Comparison of ENCODE assay signal across 16 mouse cellular contexts in the genomic region with DNA sequence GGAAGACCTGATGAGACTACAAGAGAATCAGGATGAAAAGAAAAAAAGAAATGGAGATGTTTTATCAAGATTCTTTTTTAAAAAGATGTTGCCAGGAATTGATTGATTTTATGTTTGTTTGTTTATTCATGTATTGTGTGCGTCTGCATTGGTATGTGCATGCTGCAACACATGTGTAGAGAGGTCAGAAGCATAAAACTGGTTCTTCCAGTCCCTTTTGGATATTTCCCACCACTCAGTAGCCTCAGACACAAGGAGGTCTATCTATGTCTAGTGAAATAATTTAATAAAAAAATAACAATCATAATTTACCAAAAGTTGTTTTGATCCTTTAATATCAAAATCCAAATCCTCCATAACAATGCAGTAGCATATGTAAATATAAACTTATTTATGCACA.
"Had no signal": no experiment of that assay in that cellular context is flagged by ENCODE, and none has a peak within 500 bp of the region (broad histone marks: within the 10 kb centered on the region; RNA-seq: fewer than 3 reads in every experiment).

No protein-coding gene starts in this region.

- H3K9ac ChIP-seq: neural tube, embryonic 13.5 days; neural tube, embryonic 15.5 days; stomach, embryonic 15.5 days had no signal

- DNase-seq: retina, postnatal 1 day; right cerebral cortex, adult 18-20 months; right cerebral cortex, postnatal 14 days; right cerebral cortex, postnatal 25 days; right cerebral cortex, postnatal 4 days; spleen, adult 18-20 months; thymus, adult 18-20 months; thymus, adult 2 months; thymus, postnatal 14 days; thymus, postnatal 25 days; thymus, postnatal 36 days; thymus, postnatal 4 days had no signal

- H3K36me3 ChIP-seq: neural tube, embryonic 13.5 days; neural tube, embryonic 15.5 days; stomach, embryonic 15.5 days had no signal

- H3K4me2 ChIP-seq: neural tube, embryonic 13.5 days; neural tube, embryonic 15.5 days; stomach, embryonic 15.5 days had no signal

- H3K4me3 ChIP-seq: neural tube, embryonic 13.5 days; neural tube, embryonic 15.5 days; stomach, embryonic 15.5 days had no signal

- H3K27me3 ChIP-seq: neural tube, embryonic 13.5 days; neural tube, embryonic 15.5 days; stomach, embryonic 15.5 days had no signal

- H3K27ac ChIP-seq: neural tube, embryonic 13.5 days; neural tube, embryonic 15.5 days; stomach, embryonic 15.5 days; stomach, postnatal 0 days had no signal

- H3K9me3 ChIP-seq: neural tube, embryonic 13.5 days; neural tube, embryonic 15.5 days; stomach, embryonic 15.5 days had no signal

- H3K4me1 ChIP-seq: neural tube, embryonic 13.5 days; neural tube, embryonic 15.5 days; stomach, embryonic 15.5 days had no signal
